In genomic region chr9:67235441-67236217, GRCm38 (mm10) we compare ENCODE assay signal across 14 mouse cellular contexts.
DNase-seq lines count a peak whose midpoint lies in the region; ATAC-seq and TF ChIP-seq lines count a peak whose summit lies in the region.
"Had no signal": no experiment of that assay in that cellular context is flagged by ENCODE, and none has a peak within 500 bp of the region (broad histone marks: within the 10 kb centered on the region; RNA-seq: fewer than 3 reads in every experiment).

No protein-coding gene starts in this region.

- peak overlapping the region; percentile 84 for H3K27ac ChIP-seq in gastrocnemius, adult 2 months
- H3K27ac ChIP-seq in intestine, embryonic 15.5 days = peak overlapping the region; percentile 79
- no peak overlapping the region for H3K27ac ChIP-seq in kidney, postnatal 0 days
- peak overlapping the region; percentile 68 for H3K27ac ChIP-seq in stomach, embryonic 14.5 days (ENCODE audit: low read length)
- no peak overlapping the region for H3K27ac ChIP-seq in cerebellum, adult 2 months (ENCODE audit: insufficient read depth, low read length)
- H3K27ac ChIP-seq: hindbrain, embryonic 10.5 days; limb, embryonic 13.5 days; neural tube, embryonic 15.5 days had no signal

- WGBS in intestine, embryonic 15.5 days = 21% methylated on average over 12 of the region's 12 CpGs
- WGBS in kidney, postnatal 0 days = 19% methylated on average over 12 of the region's 12 CpGs
- WGBS in stomach, embryonic 14.5 days = 26% methylated on average over 12 of the region's 12 CpGs
- WGBS in cerebellum, adult 2 months = 90% methylated on average over 12 of the region's 12 CpGs

- DNase-seq in gastrocnemius, adult 2 months = no peak
- DNase-seq in gastrocnemius, adult 8-10 months (ENCODE audit: low spot score in 2 of 2) = no peak
- peak; percentile 85 for DNase-seq in kidney, postnatal 0 days (ENCODE audit: low spot score)
- no peak for DNase-seq in heart, postnatal 10 days
- DNase-seq in left cerebral cortex, adult 9 months (ENCODE audit: low spot score in 2 of 2) = no peak
- DNase-seq in cerebellum, adult 2 months = no peak
- DNase-seq: cerebellum, postnatal 36 days; thymus, postnatal 25 days had no signal

- no peak overlapping the region for H3K9ac ChIP-seq in intestine, embryonic 15.5 days
- H3K9ac ChIP-seq in kidney, postnatal 0 days (ENCODE audit: low read depth, low read length) = no peak overlapping the region
- H3K9ac ChIP-seq in stomach, embryonic 14.5 days (replicated peaks; ENCODE audit: low read depth, low read length) = no peak overlapping the region
- H3K9ac ChIP-seq: limb, embryonic 13.5 days; neural tube, embryonic 15.5 days had no signal

- no peak for TF ChIP-seq CTCF in gastrocnemius, adult 2 months (IDR thresholded peaks at IDR 0.05)
- no peak for TF ChIP-seq CTCF in kidney, postnatal 0 days (IDR thresholded peaks at IDR 0.05; ENCODE audit: low read depth)
- TF ChIP-seq CTCF in cerebellum, adult 2 months (IDR thresholded peaks at IDR 0.05; ENCODE audit: borderline replicate concordance, insufficient read depth, low read depth, low read length) = no peak

- H3K4me3 ChIP-seq in gastrocnemius, adult 2 months = no peak overlapping the region
- H3K4me3 ChIP-seq in intestine, embryonic 15.5 days (replicated peaks) = no peak overlapping the region
- no peak overlapping the region for H3K4me3 ChIP-seq in kidney, postnatal 0 days (replicated peaks; ENCODE audit: low read depth, low read length)
- no peak overlapping the region for H3K4me3 ChIP-seq in stomach, embryonic 14.5 days (ENCODE audit: low read depth, low read length)
- H3K4me3 ChIP-seq in cerebellum, adult 2 months (replicated peaks; ENCODE audit: insufficient read depth, low read depth, low read length) = no peak overlapping the region
- H3K4me3 ChIP-seq: hindbrain, embryonic 10.5 days; limb, embryonic 13.5 days; megakaryocyte, embryonic 14.5 days; neural tube, embryonic 15.5 days had no signal

- peak; percentile 84 for ATAC-seq in intestine, embryonic 15.5 days
- ATAC-seq in kidney, postnatal 0 days (replicated peaks; ENCODE audit: low FRiP score, low read depth) = no peak
- ATAC-seq in stomach, embryonic 14.5 days (ENCODE audit: insufficient number of reproducible peaks, insufficient read depth, low FRiP score, low read depth) = peak; percentile 81; the same call in 1 of the 2 replicates

- no peak for TF ChIP-seq POLR2A in cerebellum, adult 2 months (IDR thresholded peaks at IDR 0.05; ENCODE audit: borderline replicate concordance, insufficient read depth, low read length)

- H3K9me3 ChIP-seq in intestine, embryonic 15.5 days = no peaks in the 10 kb centered on the region
- H3K9me3 ChIP-seq in kidney, postnatal 0 days (replicated peaks; ENCODE audit: low read length) = no peaks in the 10 kb centered on the region
- H3K9me3 ChIP-seq in stomach, embryonic 14.5 days (ENCODE audit: control insufficient read depth, low read depth, low read length) = no peaks in the 10 kb centered on the region
- H3K9me3 ChIP-seq: hindbrain, embryonic 10.5 days; limb, embryonic 13.5 days; megakaryocyte, embryonic 14.5 days; neural tube, embryonic 15.5 days had no signal

- no peak overlapping the region for H3K4me2 ChIP-seq in intestine, embryonic 15.5 days (replicated peaks)
- H3K4me2 ChIP-seq in kidney, postnatal 0 days (ENCODE audit: low read length) = 0 out of 2 replicates have a peak overlapping the region, but pooled peaks have one; percentile 2
- H3K4me2 ChIP-seq in stomach, embryonic 14.5 days (replicated peaks; ENCODE audit: low read depth, low read length) = no peak overlapping the region
- H3K4me2 ChIP-seq: limb, embryonic 13.5 days; neural tube, embryonic 15.5 days had no signal

- no peaks in the 10 kb centered on the region for H3K27me3 ChIP-seq in intestine, embryonic 15.5 days (replicated peaks)
- H3K27me3 ChIP-seq in kidney, postnatal 0 days (ENCODE audit: insufficient read depth, low read length) = no peaks in the 10 kb centered on the region
- H3K27me3 ChIP-seq in stomach, embryonic 14.5 days (ENCODE audit: control insufficient read depth, insufficient read depth, low read length) = no peaks in the 10 kb centered on the region
- no peaks in the 10 kb centered on the region for H3K27me3 ChIP-seq in cerebellum, adult 2 months (ENCODE audit: control insufficient read depth, insufficient read depth, low read length)
- H3K27me3 ChIP-seq: limb, embryonic 13.5 days; neural tube, embryonic 15.5 days had no signal

- intact Hi-C loops in gastrocnemius, adult 2 months (cut with DNase I) = loop anchor here (5.0 kb wide), 1 partner anchor 1053 kb away; no protein-coding TSS in a partner anchor
- intact Hi-C loops in heart, postnatal 10 days (cut with DNase I) = no loop called here

- peaks cover 3% of the 10 kb centered on the region for H3K36me3 ChIP-seq in intestine, embryonic 15.5 days
- H3K36me3 ChIP-seq in kidney, postnatal 0 days (ENCODE audit: insufficient read depth, low read length) = no peaks in the 10 kb centered on the region
- H3K36me3 ChIP-seq in stomach, embryonic 14.5 days (ENCODE audit: control insufficient read depth, insufficient read depth, low read length) = no peaks in the 10 kb centered on the region

- peaks cover 15% of the 10 kb centered on the region; the same call in 1 of the 2 replicates for H3K4me1 ChIP-seq in intestine, embryonic 15.5 days (replicated peaks)
- no peaks in the 10 kb centered on the region for H3K4me1 ChIP-seq in kidney, postnatal 0 days (replicated peaks; ENCODE audit: insufficient read depth, low read length)
- peaks cover 5% of the 10 kb centered on the region for H3K4me1 ChIP-seq in stomach, embryonic 14.5 days (ENCODE audit: control insufficient read depth, insufficient read depth, low read length)
- no peaks in the 10 kb centered on the region for H3K4me1 ChIP-seq in cerebellum, adult 2 months (ENCODE audit: control insufficient read depth, insufficient read depth, low read length)
- H3K4me1 ChIP-seq: hindbrain, embryonic 10.5 days; megakaryocyte, embryonic 14.5 days; neural tube, embryonic 15.5 days had no signal

Comparison
In these comparisons a context has a peak if more than half of its experiments do, and no peak if none do; other contexts are left out.
1. H3K27ac ChIP-seq: peak in gastrocnemius, adult 2 months (single experiment), intestine, embryonic 15.5 days (single experiment) and stomach, embryonic 14.5 days (single experiment); none in kidney, postnatal 0 days (single experiment) and cerebellum, adult 2 months (single experiment).